Mouse (Mus musculus): ENCODE measurements around the gene Rtbdn. TPM values are rescaled to one million over a fixed set of nuclear protein-coding genes. Genes with fewer than 3 reads are reported as not detected.
A peak's percentile ranks its signal among the peaks of the same experiment; 100 is the strongest.

The Rtbdn gene
- polyA plus RNA-seq (2011; ENCODE audit: insufficient read depth, insufficient read length, low replicate concordance, missing spikeins), result not detected in 2 replicates

GRCm38 (mm10) chr8:84946528-84947240, at the start of gene Rtbdn:
Gene Rtbdn (plus strand): TSS chr8:84946991.
- H3K4me3 ChIP-seq (replicated peaks; ENCODE audit: control insufficient read depth, low read depth, low read length), result no peak within 1 kb of the TSS
- peak; percentile 31; the same call in 1 of the 2 replicates for TF ChIP-seq CTCF (IDR thresholded peaks at IDR 0.05; ENCODE audit: control insufficient read depth, insufficient read depth, low read length)
- TF ChIP-seq POLR2A (IDR thresholded peaks at IDR 0.05; ENCODE audit: borderline replicate concordance, control insufficient read depth, low read depth, low read length), result no peak
- WGBS, result 15% methylated on average over 17 of the region's 17 CpGs
- no peak within 1 kb of the TSS for H3K27ac ChIP-seq (ENCODE audit: control insufficient read depth, insufficient read depth, low read depth, low read length, poor library complexity)
- H3K4me1 ChIP-seq (ENCODE audit: control insufficient read depth, insufficient read depth, low read length), result no peaks in the 10 kb centered on the region

- WGBS, result 49% methylated on average over 4 of the region's 4 CpGs
- TF ChIP-seq POLR2A (IDR thresholded peaks at IDR 0.05; ENCODE audit: borderline replicate concordance, control insufficient read depth, low read depth, low read length) (no peak), CTCF (IDR thresholded peaks at IDR 0.05; ENCODE audit: control insufficient read depth, insufficient read depth, low read length) (no peak)
- H3K27ac ChIP-seq (ENCODE audit: control insufficient read depth, insufficient read depth, low read depth, low read length, poor library complexity), result peak overlapping the region; percentile 63
- H3K4me3 ChIP-seq (replicated peaks; ENCODE audit: control insufficient read depth, low read depth, low read length), result no peak overlapping the region
- peaks cover 6% of the 10 kb centered on the region; the same call in 1 of the 2 replicates for H3K4me1 ChIP-seq (ENCODE audit: control insufficient read depth, insufficient read depth, low read length)
Measured at GRCm38 (mm10) chr8:84901071-84901470, 45.7 kb upstream of the Rtbdn start.

- peaks cover 6% of the 10 kb centered on the region; the same call in 1 of the 2 replicates for H3K4me1 ChIP-seq (ENCODE audit: control insufficient read depth, insufficient read depth, low read length)
- TF ChIP-seq CTCF (IDR thresholded peaks at IDR 0.05; ENCODE audit: control insufficient read depth, insufficient read depth, low read length), result no peak
- TF ChIP-seq POLR2A (IDR thresholded peaks at IDR 0.05; ENCODE audit: borderline replicate concordance, control insufficient read depth, low read depth, low read length), result peak; percentile 88
- H3K27ac ChIP-seq (ENCODE audit: control insufficient read depth, insufficient read depth, low read depth, low read length, poor library complexity), result peak within 1 kb of the TSS; percentile 97
Measured at GRCm38 (mm10) chr8:84901752-84902151, 45.0 kb upstream of the Rtbdn start, which contains the start of gene Klf1. Gene Klf1 (plus strand): TSS chr8:84901928.

GRCm38 (mm10) chr8:84902367-84902919, 44.3 kb upstream of the Rtbdn start:
- H3K4me3 ChIP-seq (replicated peaks; ENCODE audit: control insufficient read depth, low read depth, low read length), result peak overlapping the region; percentile 78
- no peak for TF ChIP-seq CTCF (IDR thresholded peaks at IDR 0.05; ENCODE audit: control insufficient read depth, insufficient read depth, low read length)
- no peak for TF ChIP-seq POLR2A (IDR thresholded peaks at IDR 0.05; ENCODE audit: borderline replicate concordance, control insufficient read depth, low read depth, low read length)
- 5% methylated on average over 24 of the region's 24 CpGs for WGBS
- H3K27ac ChIP-seq (ENCODE audit: control insufficient read depth, insufficient read depth, low read depth, low read length, poor library complexity), result peak overlapping the region; percentile 97
- peaks cover 6% of the 10 kb centered on the region; the same call in 1 of the 2 replicates for H3K4me1 ChIP-seq (ENCODE audit: control insufficient read depth, insufficient read depth, low read length)

More at GRCm38 (mm10) chr8:84901752-84902151, 45.0 kb upstream of the Rtbdn start, which contains the start of gene Klf1:
- WGBS, result 40% methylated on average over 3 of the region's 3 CpGs
- H3K4me3 ChIP-seq (replicated peaks; ENCODE audit: control insufficient read depth, low read depth, low read length), result peak within 1 kb of the TSS; percentile 78

- under 1% methylated on average over 68 of the region's 68 CpGs for WGBS
- TF ChIP-seq CTCF (IDR thresholded peaks at IDR 0.05; ENCODE audit: control insufficient read depth, insufficient read depth, low read length) (peak; percentile 68), POLR2A (IDR thresholded peaks at IDR 0.05; ENCODE audit: borderline replicate concordance, control insufficient read depth, low read depth, low read length) (peak; percentile 31; the same call in 1 of the 2 replicates)
- Histone ChIP-seq H3K27ac (ENCODE audit: control insufficient read depth, insufficient read depth, low read depth, low read length, poor library complexity) (peak overlapping the region; percentile 97), H3K4me1 (ENCODE audit: control insufficient read depth, insufficient read depth, low read length) (peaks cover 6% of the 10 kb centered on the region; the same call in 1 of the 2 replicates), H3K4me3 (replicated peaks; ENCODE audit: control insufficient read depth, low read depth, low read length) (peak overlapping the region; percentile 78)
Measured at GRCm38 (mm10) chr8:84902920-84903661, 43.7 kb upstream of the Rtbdn start.

GRCm38 (mm10) chr8:84904351-84904750, 42.4 kb upstream of the Rtbdn start:
- Histone ChIP-seq H3K27ac (ENCODE audit: control insufficient read depth, insufficient read depth, low read depth, low read length, poor library complexity) (no peak overlapping the region), H3K4me1 (ENCODE audit: control insufficient read depth, insufficient read depth, low read length) (peaks cover 6% of the 10 kb centered on the region; the same call in 1 of the 2 replicates), H3K4me3 (replicated peaks; ENCODE audit: control insufficient read depth, low read depth, low read length) (peak overlapping the region; percentile 14)
- WGBS, result 75% methylated on average over 7 of the region's 7 CpGs
- TF ChIP-seq POLR2A (IDR thresholded peaks at IDR 0.05; ENCODE audit: borderline replicate concordance, control insufficient read depth, low read depth, low read length) (no peak), CTCF (IDR thresholded peaks at IDR 0.05; ENCODE audit: control insufficient read depth, insufficient read depth, low read length) (no peak)

GRCm38 (mm10) chr8:84907037-84907436, 39.8 kb upstream of the Rtbdn start:
- Histone ChIP-seq H3K27ac (ENCODE audit: control insufficient read depth, insufficient read depth, low read depth, low read length, poor library complexity) (no peak overlapping the region), H3K4me3 (replicated peaks; ENCODE audit: control insufficient read depth, low read depth, low read length) (no peak overlapping the region), H3K4me1 (ENCODE audit: control insufficient read depth, insufficient read depth, low read length) (peaks cover 2% of the 10 kb centered on the region; the same call in 1 of the 2 replicates)
- 92% methylated on average over 9 of the region's 9 CpGs for WGBS
- no peak for TF ChIP-seq CTCF (IDR thresholded peaks at IDR 0.05; ENCODE audit: control insufficient read depth, insufficient read depth, low read length)
- TF ChIP-seq POLR2A (IDR thresholded peaks at IDR 0.05; ENCODE audit: borderline replicate concordance, control insufficient read depth, low read depth, low read length), result no peak
